Comparison of ENCODE assay signal across 19 mouse cellular contexts in genomic region chr7:38087856-38088255, GRCm38 (mm10). TPM values are rescaled to one million over a fixed set of nuclear protein-coding genes. Genes with fewer than 3 reads are reported as not detected.
DNase-seq lines count a peak whose midpoint lies in the region; ATAC-seq and TF ChIP-seq lines count a peak whose summit lies in the region.
"Had no signal": no experiment of that assay in that cellular context is flagged by ENCODE, and none has a peak within 500 bp of the region (broad histone marks: within the 10 kb centered on the region; RNA-seq: fewer than 3 reads in every experiment).

No protein-coding gene starts in this region.

- no peak overlapping the region for H3K4me3 ChIP-seq in gastrocnemius, adult 2 months
- no peak overlapping the region for H3K4me3 ChIP-seq in kidney, embryonic 15.5 days (replicated peaks)
- H3K4me3 ChIP-seq: forebrain, embryonic 10.5 days; heart, embryonic 15.5 days; hindbrain, embryonic 10.5 days; liver, embryonic 12.5 days had no signal

- H3K9me3 ChIP-seq in kidney, embryonic 15.5 days (replicated peaks) = no peaks in the 10 kb centered on the region
- H3K9me3 ChIP-seq: forebrain, embryonic 10.5 days; heart, embryonic 15.5 days; hindbrain, embryonic 10.5 days had no signal

- peaks cover 21% of the 10 kb centered on the region for H3K4me1 ChIP-seq in kidney, embryonic 15.5 days

- no peak for TF ChIP-seq CTCF in gastrocnemius, adult 2 months (IDR thresholded peaks at IDR 0.05)

- no peak overlapping the region for H3K9ac ChIP-seq in kidney, embryonic 15.5 days
- H3K9ac ChIP-seq: heart, embryonic 15.5 days; liver, embryonic 12.5 days had no signal

- intact Hi-C loops in left cerebral cortex, postnatal 4 days (cut with DNase I) = no loop called here
- intact Hi-C loops in gastrocnemius, adult 2 months (cut with DNase I) = no loop called here

- no peak overlapping the region for H3K4me2 ChIP-seq in kidney, embryonic 15.5 days
- H3K4me2 ChIP-seq: heart, embryonic 15.5 days; liver, embryonic 12.5 days had no signal

- H3K27me3 ChIP-seq in kidney, embryonic 15.5 days = no peaks in the 10 kb centered on the region
- H3K27me3 ChIP-seq: heart, embryonic 15.5 days; liver, embryonic 12.5 days had no signal

- H3K27ac ChIP-seq in gastrocnemius, adult 2 months = no peak overlapping the region
- no peak overlapping the region for H3K27ac ChIP-seq in kidney, embryonic 15.5 days
- H3K27ac ChIP-seq: forebrain, embryonic 10.5 days; heart, embryonic 15.5 days; hindbrain, embryonic 10.5 days; liver, embryonic 12.5 days had no signal

- WGBS in kidney, embryonic 15.5 days = 81% methylated on average over 8 of the region's 8 CpGs

- no peak for ATAC-seq in kidney, embryonic 15.5 days (replicated peaks; ENCODE audit: low FRiP score)
- ATAC-seq: liver, embryonic 12.5 days had no signal

- peak; percentile 61 for DNase-seq in left cerebral cortex, adult 11 months (ENCODE audit: low spot score)
- no peak for DNase-seq in left cerebral cortex, postnatal 4 days
- peak; percentile 74 to 83 for DNase-seq in frontal cortex, postnatal 36 days (ENCODE audit: low spot score in 2 of 2)
- peak; percentile 59 to 82 for DNase-seq in left cerebral cortex, adult 9 months (ENCODE audit: low spot score in 2 of 2)
- DNase-seq in right cerebral cortex, postnatal 25 days = peak; percentile 69
- DNase-seq in gastrocnemius, adult 2 months = no peak
- no peak for DNase-seq in adrenal gland, postnatal 14 days
- DNase-seq: adrenal gland, postnatal 10 days; cerebellum, adult 2 months; heart, adult 11 months; kidney, adult 2 months; kidney, postnatal 36 days; midbrain, embryonic 14.5 days; retina, postnatal 1 day had no signal

- H3K36me3 ChIP-seq in kidney, embryonic 15.5 days = no peaks in the 10 kb centered on the region
- H3K36me3 ChIP-seq: forebrain, embryonic 10.5 days; heart, embryonic 15.5 days; hindbrain, embryonic 10.5 days; liver, embryonic 12.5 days had no signal

RNA-seq across cellular contexts. Expression of gene Ccne1, which starts 19.5 kb away (rescaled TPM):
- 1 to 10 TPM; 8.7 to 8.8 TPM for total RNA-seq in left cerebral cortex, postnatal 4 days (2021)
- under 1 TPM; 0.20 to 0.28 TPM for total RNA-seq in gastrocnemius, adult 2 months (2021)
- polyA plus RNA-seq in kidney, embryonic 15.5 days (2015; fragmentation: Nextera tagmentation; extraction: Ambion mirVana) = 65.9 and 71.4 TPM in 2 replicates
- 10.6 and 10.8 TPM in 2 replicates for total RNA-seq in adrenal gland, postnatal 14 days (2021)

Comparison
In these comparisons a context has a peak if more than half of its experiments do, and no peak if none do; other contexts are left out.
1. DNase-seq: peak in left cerebral cortex, adult 11 months (single experiment), frontal cortex, postnatal 36 days (2 of 2), left cerebral cortex, adult 9 months (2 of 2) and right cerebral cortex, postnatal 25 days (single experiment); none in left cerebral cortex, postnatal 4 days (single experiment), gastrocnemius, adult 2 months (single experiment) and adrenal gland, postnatal 14 days (single experiment).